Mouse (Mus musculus) CH12.LX (cell line): ENCODE measurements around the gene Apmap. TPM values are rescaled to one million over a fixed set of nuclear protein-coding genes. Genes with fewer than 3 reads are reported as not detected.

Experiments
- DNase-seq: peaks from one replicate; pipeline ENCODE4 v3.0.0-alpha.2; 2013; ENCODE audit errors: extremely low read depth
- H3K27ac ChIP-seq: 2 replicates; pipeline ENCODE4 v1.5.1; 2012; ENCODE audit warnings: low read depth, mild to moderate bottlenecking, control low read depth, moderate library complexity; ENCODE audit not compliant: insufficient read depth
- H3K27me3 ChIP-seq: replicated peaks from 2 replicates; pipeline ENCODE3; 2012; ENCODE audit warnings: inconsistent platforms
- H3K36me3 ChIP-seq, 2 experiments: replicated peaks in 1 of 2; 2 replicates each; pipeline versions ENCODE3 to v1.6.1; 2012; ENCODE audit warnings: inconsistent platforms in 1 of 2, low read length in 1 of 2, mild to moderate bottlenecking in 1 of 2, mixed read lengths in 1 of 2, moderate library complexity in 1 of 2; ENCODE audit not compliant: control insufficient read depth in 1 of 2, insufficient read depth in 1 of 2
- H3K4me1 ChIP-seq, 2 experiments: 2 replicates each; pipeline ENCODE4 v1.6.1; 2012; ENCODE audit warnings: inconsistent platforms in 1 of 2, moderate library complexity in 1 of 2; ENCODE audit not compliant: insufficient read depth in 2 of 2, control insufficient read depth in 1 of 2
- H3K4me2 ChIP-seq: 2 replicates; pipeline ENCODE4 v1.6.1; 2012; ENCODE audit warnings: low read depth, mild to moderate bottlenecking, control low read depth; ENCODE audit not compliant: poor library complexity, insufficient read depth, severe bottlenecking
- H3K4me3 ChIP-seq, 3 experiments: fragments of 150-350 bp in 1 of 3; sonication (generic) in 1 of 3; replicated peaks in 1 of 3; 2 replicates each; pipeline versions ENCODE3 to v1.5.1; 2011 to 2012; ENCODE audit warnings: low read depth in 2 of 3, low read length in 2 of 3, mild to moderate bottlenecking in 2 of 3, moderate library complexity in 2 of 3, control low read depth in 1 of 3, improper control_type of control experiment in 1 of 3, inconsistent platforms in 1 of 3, mixed read lengths in 1 of 3; ENCODE audit not compliant: poor library complexity in 1 of 3
- H3K79me2 ChIP-seq: replicated peaks from 2 replicates; pipeline ENCODE4 v1.6.1; 2012; ENCODE audit warnings: mild to moderate bottlenecking, moderate library complexity; ENCODE audit not compliant: control insufficient read depth, poor library complexity, insufficient read depth, severe bottlenecking; ENCODE audit errors: extremely low read depth
- H3K9ac ChIP-seq: 2 replicates; pipeline ENCODE4 v1.6.1; 2012; ENCODE audit warnings: low read depth, mild to moderate bottlenecking, control low read depth, moderate library complexity; ENCODE audit not compliant: insufficient read depth
- H3K9me3 ChIP-seq: replicated peaks from 2 replicates; pipeline ENCODE3; 2012; ENCODE audit warnings: low read length, inconsistent platforms, mixed read lengths
- CHD1 ChIP-seq: IDR thresholded peaks from 2 replicates; pipeline ENCODE4 v1.6.1; 2012; ENCODE audit warnings: low read depth, low read length, improper control_type of control experiment, inconsistent platforms
- CTCF ChIP-seq, 2 experiments: IDR thresholded peaks in 1 of 2; conservative IDR thresholded peaks in 1 of 2; 2 replicates each; pipeline ENCODE4 v1.5.1; 2011 to 2012; ENCODE audit warnings: low read depth in 2 of 2, low read length in 2 of 2, improper control_type of control experiment in 1 of 2, inconsistent platforms in 1 of 2, mild to moderate bottlenecking in 1 of 2, moderate library complexity in 1 of 2
- ELF1 ChIP-seq: IDR thresholded peaks from 2 replicates; pipeline ENCODE4 v1.6.1; 2014; ENCODE audit warnings: low read depth, mild to moderate bottlenecking, inconsistent platforms, low read length, improper control_type of control experiment
- ETS1 ChIP-seq: conservative IDR thresholded peaks from 2 replicates; pipeline ENCODE4 v1.6.1; 2012; ENCODE audit warnings: low read depth, mild to moderate bottlenecking, inconsistent platforms, low read length, improper control_type of control experiment, moderate library complexity
- JUND ChIP-seq: conservative IDR thresholded peaks from 2 replicates; pipeline ENCODE4 v1.6.1; 2011; ENCODE audit warnings: low read depth, low read length, improper control_type of control experiment
- MAFK ChIP-seq: IDR thresholded peaks from 2 replicates; pipeline ENCODE4 v1.6.1; 2011; ENCODE audit warnings: low read length, improper control_type of control experiment; ENCODE audit not compliant: insufficient replicate concordance
- MAX ChIP-seq: IDR thresholded peaks from 2 replicates; pipeline ENCODE4 v1.6.1; 2011; ENCODE audit warnings: low read length, improper control_type of control experiment
- MAZ ChIP-seq: IDR thresholded peaks from 2 replicates; pipeline ENCODE4 v1.6.1; 2012; ENCODE audit warnings: low read depth, mild to moderate bottlenecking, inconsistent platforms, low read length, improper control_type of control experiment, moderate library complexity
- MXI1 ChIP-seq: IDR thresholded peaks from 2 replicates; pipeline ENCODE4 v1.6.1; 2011; ENCODE audit warnings: mild to moderate bottlenecking, low read depth, low read length, improper control_type of control experiment
- NELFE ChIP-seq: IDR thresholded peaks from 2 replicates; pipeline ENCODE4 v1.6.1; 2011; ENCODE audit warnings: low read depth, low read length, improper control_type of control experiment
- PAX5 ChIP-seq: IDR thresholded peaks from 2 replicates; pipeline ENCODE4 v1.6.1; 2012; ENCODE audit warnings: low read length, inconsistent platforms, mixed read lengths
- POLR2A ChIP-seq: IDR thresholded peaks from 2 replicates; pipeline ENCODE4 v1.6.1; 2011; ENCODE audit warnings: low read depth, mild to moderate bottlenecking, improper control_type of control experiment, low read length
- RAD21 ChIP-seq: IDR thresholded peaks from 2 replicates; pipeline ENCODE4 v1.6.1; 2011; ENCODE audit warnings: low read depth, mild to moderate bottlenecking, low read length, improper control_type of control experiment, moderate library complexity
- RCOR1 ChIP-seq: conservative IDR thresholded peaks from 2 replicates; pipeline ENCODE4 v1.6.1; 2012; ENCODE audit warnings: low read depth, mild to moderate bottlenecking, inconsistent platforms, low read length, improper control_type of control experiment
- SMC3 ChIP-seq: IDR thresholded peaks from 2 replicates; pipeline ENCODE4 v1.6.1; 2011; ENCODE audit warnings: low read depth, low read length, improper control_type of control experiment
- TBP ChIP-seq: conservative IDR thresholded peaks from 2 replicates; pipeline ENCODE4 v1.6.1; 2011; ENCODE audit warnings: low read depth, low read length, improper control_type of control experiment
- USF1 ChIP-seq: IDR thresholded peaks from 2 replicates; pipeline ENCODE4 v1.6.1; 2014; ENCODE audit warnings: low read depth, mild to moderate bottlenecking, inconsistent platforms, low read length, improper control_type of control experiment
- USF2 ChIP-seq: conservative IDR thresholded peaks from 2 replicates; pipeline ENCODE4 v1.6.1; 2011; ENCODE audit warnings: low read depth, low read length, improper control_type of control experiment
- ZC3H11A ChIP-seq: IDR thresholded peaks from 2 replicates; pipeline ENCODE4 v1.6.1; 2012; ENCODE audit warnings: low read depth, mild to moderate bottlenecking, inconsistent platforms, low read length, improper control_type of control experiment
- ZKSCAN1 ChIP-seq: IDR thresholded peaks from 2 replicates; pipeline ENCODE4 v1.6.1; 2012; ENCODE audit warnings: low read depth, inconsistent platforms, low read length, improper control_type of control experiment, borderline replicate concordance
- ZMIZ1 ChIP-seq: IDR thresholded peaks from 2 replicates; pipeline ENCODE4 v1.6.1; 2012; ENCODE audit warnings: low read depth, mild to moderate bottlenecking, inconsistent platforms, low read length, improper control_type of control experiment
- ZNF384 ChIP-seq: IDR thresholded peaks from 2 replicates; pipeline ENCODE4 v1.6.1; 2012; ENCODE audit warnings: low read depth, low read length, improper control_type of control experiment, inconsistent platforms
- dilution Hi-C: fragments of 300-500 bp; cut with MboI; formaldehyde crosslinking; loops from 2 replicates; pipeline ENCODE4 v1.14.3; 2020; ENCODE audit warnings: low sequenced_read_pairs; ENCODE audit not compliant: extremely low pct_unique_long_range_greater_than_20kb, extremely low pct_ligation_motif_present
- in situ Hi-C: fragments of 300-500 bp; cut with MboI; formaldehyde crosslinking; loops from 3 replicates; pipeline ENCODE4 v1.14.3; 2019; ENCODE audit warnings: low sequenced_read_pairs, low pct_ligation_motif_present, low pct_unique_long_range_greater_than_20kb, mixed read lengths
- polyA plus RNA-seq: library from polyadenylated mRNA; unstranded; fragments of >175 nt; gene quantifications from 2 replicates; pipeline ENCODE4 v1.2.1, GENCODE M21; 2012; ENCODE audit warnings: low read depth; ENCODE audit not compliant: insufficient read length
- total RNA-seq, 2 experiments: library from RNA; depleted of rRNA; stranded (reverse); fragments of 300-350 nt in 1 of 2; fragments of >200 nt in 1 of 2; gene quantifications; 2 replicates each; pipeline ENCODE4 v1.2.3; 2012 to 2014

The Apmap gene
- total and polyA plus RNA-seq, 3 experiments, result 24.5 to 35.6 (median 25.8) TPM

- H3K27me3 ChIP-seq, result no peaks in the 10 kb centered on the region
- no peak overlapping the region for H3K4me2 ChIP-seq
- TF ChIP-seq SMC3 (no peak), CHD1 (no peak), MXI1 (no peak), RAD21 (no peak), ELF1 (no peak), JUND (no peak), ZC3H11A (no peak), USF2 (no peak), ZKSCAN1 (no peak), TBP (no peak)
- TF ChIP-seq, all 38 proteins: peak for 0
- H3K9me3 ChIP-seq, result no peaks in the 10 kb centered on the region
- peaks cover 3% of the 10 kb centered on the region for H3K79me2 ChIP-seq
- dilution Hi-C loops (no loop called here), in situ Hi-C loops (loop anchor here (5.0 to 10.0 kb wide), 2 partner anchors 67 to 140 kb away; partner anchors contain the start of gene Entpd6)
- H3K9ac ChIP-seq, result no peak overlapping the region
- H3K4me3 ChIP-seq, result no peak overlapping the region
- no peak for DNase-seq
- peaks cover 3 to 20% of the 10 kb centered on the region in 2 experiments; a peak in 3 of 4 replicates for H3K4me1 ChIP-seq
- H3K27ac ChIP-seq, result no peak overlapping the region
- peaks cover 0 to 39% of the 10 kb centered on the region in 2 experiments for H3K36me3 ChIP-seq
These were observed 3.6 kb downstream of the Apmap start for GRCm38 (mm10) chr2:150604802-150605201.

DNA sequence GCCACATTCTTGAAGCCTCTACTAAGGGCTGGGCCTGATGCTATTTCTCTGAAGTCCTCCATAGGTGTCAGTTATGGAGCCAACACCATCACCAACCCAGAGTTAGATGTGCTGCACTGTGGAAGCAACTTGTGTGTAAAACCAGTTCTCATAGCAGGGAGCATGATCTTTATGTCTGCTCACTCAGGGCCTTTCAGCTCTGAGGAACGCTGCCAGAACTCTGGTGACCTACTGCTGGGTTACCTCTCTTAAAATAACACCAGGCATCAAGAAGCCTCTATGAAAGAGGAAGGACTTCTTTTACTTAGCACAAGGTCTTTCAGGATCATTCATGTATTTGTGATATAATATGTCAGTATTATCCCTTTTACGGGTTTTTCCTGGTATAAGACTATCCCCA is 6.2 kb downstream of the Apmap start:
- Histone ChIP-seq H3K79me2 (peaks cover 3% of the 10 kb centered on the region), H3K27ac (no peak overlapping the region), H3K9ac (no peak overlapping the region), H3K4me1 (peaks cover under 1 to 8% of the 10 kb centered on the region in 2 experiments; a peak in 3 of 4 replicates), H3K4me3 (no peak overlapping the region), H3K36me3 (peaks cover 5 to 55% of the 10 kb centered on the region in 2 experiments), H3K4me2 (no peak overlapping the region), H3K27me3 (no peaks in the 10 kb centered on the region), H3K9me3 (no peaks in the 10 kb centered on the region)
- DNase-seq, result no peak
- TF ChIP-seq MAFK (no peak), RCOR1 (no peak), PAX5 (no peak), MXI1 (no peak), ZC3H11A (no peak), USF1 (no peak), ETS1 (no peak), TBP (no peak), MAX (no peak), MAZ (no peak), SMC3 (no peak), CTCF (conservative IDR thresholded peaks at IDR 0.05 in 1 of 2, IDR thresholded peaks at IDR 0.05 in 1 of 2; ENCODE audit: low read depth in 2 of 2, low read length in 2 of 2) (no peak), ZMIZ1 (no peak), NELFE (no peak), POLR2A (no peak), ZNF384 (no peak), ZKSCAN1 (no peak)
- in situ Hi-C loops, result loop anchor here (10.0 kb wide), 1 partner anchor 143 kb away; the partner anchor contains the start of gene Entpd6
- dilution Hi-C loops, result no loop called here
